Mouse (Mus musculus) left cerebral cortex, adult 2 months (tissue): ENCODE measurements at regions not wholly inside any gene's neighbourhood (a gene's known extent, or its start where the extent isn't known, plus 50 kb on each side); places are given as distances from the start of the nearest gene placed in this dataset.
A peak's percentile ranks its signal among the peaks of the same experiment; 100 is the strongest.

ENCODE experiments used
- DNase-seq, 2 experiments: peaks; one replicate each; pipeline ENCODE4 v3.0.0; 2021 to 2022; ENCODE audit warnings: low spot score in 2 of 2, mixed read lengths in 1 of 2; ENCODE audit errors: extremely low spot score in 1 of 2
- H3K27ac ChIP-seq: fragments of 200-600 bp; 2 replicates; pipeline ENCODE4 v1.8.1; 2022
- H3K4me3 ChIP-seq: fragments of 200-600 bp; 2 replicates; pipeline ENCODE4 v1.8.1; 2022
- CTCF ChIP-seq: fragments of 200-600 bp; IDR thresholded peaks from 2 replicates; pipeline ENCODE4 v1.8.1; 2022; ENCODE audit warnings: antibody characterized with exemption, mild to moderate bottlenecking, moderate library complexity
- intact Hi-C: fragments of 180-260 bp; cut with DNase I; formaldehyde crosslinking; loops from one replicate; pipeline ENCODE4 v1.15.1; 2025

DNA sequence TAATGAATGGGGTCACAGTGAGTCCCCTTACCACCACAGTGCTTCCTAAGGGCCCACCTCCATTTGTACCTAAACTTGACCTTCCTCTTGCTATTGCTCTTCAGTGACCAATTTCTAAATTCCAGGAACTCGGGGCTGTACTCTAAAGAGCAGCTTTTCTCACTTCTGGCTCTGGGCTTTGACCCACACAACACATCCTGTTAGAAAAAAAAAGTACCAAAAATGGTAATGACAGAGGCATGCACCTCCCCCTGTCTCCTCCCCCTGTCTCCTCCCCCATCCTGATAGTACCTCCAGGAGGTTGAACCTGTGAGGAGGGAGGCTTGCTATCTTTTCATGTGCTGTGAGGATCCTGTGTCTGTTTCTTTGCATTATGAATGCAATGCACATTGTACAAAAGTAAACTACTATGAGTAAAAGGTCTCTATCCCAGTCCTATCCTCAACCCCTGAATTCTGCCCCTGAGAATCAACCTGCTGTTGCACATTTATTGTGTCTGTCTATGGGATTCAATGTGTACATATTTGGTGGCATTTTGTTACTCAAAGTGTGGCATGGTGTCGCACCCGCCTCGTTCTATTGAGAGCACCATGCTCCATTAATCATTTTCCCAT, 1387.8 kb downstream of the Gsdmc2 start:
- H3K4me3 ChIP-seq, result no peak overlapping the region
- TF ChIP-seq CTCF, result no peak
- DNase-seq, result no peak
- intact Hi-C loops, result no loop called here
- no peak overlapping the region for H3K27ac ChIP-seq

- Histone ChIP-seq H3K4me3 (no peak overlapping the region), H3K27ac (no peak overlapping the region)
- intact Hi-C loops, result no loop called here
- TF ChIP-seq CTCF, result no peak
- no peak for DNase-seq
Observed at GRCm38 (mm10) chr15:62456020-62456419, 1389.0 kb downstream of the Gsdmc2 start.

- no peak overlapping the region for H3K27ac ChIP-seq
- DNase-seq, result no peak
- no peak for TF ChIP-seq CTCF
- H3K4me3 ChIP-seq, result no peak overlapping the region
- intact Hi-C loops, result no loop called here
Observed at GRCm38 (mm10) chr15:62448116-62448515, 1396.9 kb downstream of the Gsdmc2 start.

DNA sequence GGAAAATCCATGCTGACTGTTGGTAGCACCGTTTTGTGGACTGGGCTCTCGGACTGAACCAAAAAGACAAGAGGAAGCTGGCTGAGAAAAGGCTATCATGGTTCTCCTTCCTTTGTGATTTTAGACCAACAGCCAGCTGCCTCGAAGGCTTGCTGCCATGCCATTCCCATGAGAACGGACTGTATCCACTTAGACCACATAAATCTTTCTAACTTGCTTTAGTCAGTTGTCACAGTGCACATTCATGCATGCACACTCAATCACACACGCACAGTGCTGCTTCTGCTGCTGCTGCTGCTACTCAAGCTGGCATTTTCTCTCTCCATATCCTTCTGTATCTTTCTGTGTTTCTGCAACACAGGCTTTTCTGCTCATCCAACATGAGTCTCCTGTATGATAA, 1405.8 kb downstream of the Gsdmc2 start:
- intact Hi-C loops, result no loop called here
- H3K27ac ChIP-seq, result no peak overlapping the region
- no peak for TF ChIP-seq CTCF
- no peak overlapping the region for H3K4me3 ChIP-seq
- DNase-seq, result no peak

- no peak for TF ChIP-seq CTCF
- intact Hi-C loops, result no loop called here
- no peak for DNase-seq
- Histone ChIP-seq H3K27ac (no peak overlapping the region), H3K4me3 (no peak overlapping the region)
Observed at GRCm38 (mm10) chr15:62436631-62437030, 1408.3 kb downstream of the Gsdmc2 start.

DNA sequence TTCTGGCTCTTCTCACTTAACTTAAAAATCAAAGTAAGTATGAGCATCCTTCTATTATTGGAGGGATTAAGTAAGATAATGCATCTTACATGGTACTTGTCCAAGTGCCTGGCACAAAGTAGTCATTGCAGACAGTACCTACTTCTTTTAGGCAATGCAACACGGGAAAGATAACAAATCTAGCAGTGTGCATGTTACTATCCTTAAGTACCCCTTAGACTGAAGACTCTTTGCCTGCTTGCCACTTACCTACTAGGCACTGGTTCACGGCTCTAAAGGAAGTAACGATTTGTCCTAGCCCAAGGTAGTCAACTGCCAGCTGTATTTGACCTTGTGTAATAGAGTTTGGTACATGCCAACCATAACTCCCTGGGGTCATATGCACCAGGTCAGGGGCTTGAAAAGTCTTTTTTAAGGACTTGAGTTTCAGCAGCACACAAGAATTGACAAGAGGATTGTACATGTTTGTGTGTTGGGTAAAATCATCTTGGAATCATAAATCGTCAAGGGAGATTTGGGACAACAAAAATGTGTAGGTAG, 1409.8 kb downstream of the Gsdmc2 start:
- DNase-seq, result no peak
- no peak overlapping the region for H3K4me3 ChIP-seq
- no peak for TF ChIP-seq CTCF
- no peak overlapping the region for H3K27ac ChIP-seq
- intact Hi-C loops, result no loop called here

DNA sequence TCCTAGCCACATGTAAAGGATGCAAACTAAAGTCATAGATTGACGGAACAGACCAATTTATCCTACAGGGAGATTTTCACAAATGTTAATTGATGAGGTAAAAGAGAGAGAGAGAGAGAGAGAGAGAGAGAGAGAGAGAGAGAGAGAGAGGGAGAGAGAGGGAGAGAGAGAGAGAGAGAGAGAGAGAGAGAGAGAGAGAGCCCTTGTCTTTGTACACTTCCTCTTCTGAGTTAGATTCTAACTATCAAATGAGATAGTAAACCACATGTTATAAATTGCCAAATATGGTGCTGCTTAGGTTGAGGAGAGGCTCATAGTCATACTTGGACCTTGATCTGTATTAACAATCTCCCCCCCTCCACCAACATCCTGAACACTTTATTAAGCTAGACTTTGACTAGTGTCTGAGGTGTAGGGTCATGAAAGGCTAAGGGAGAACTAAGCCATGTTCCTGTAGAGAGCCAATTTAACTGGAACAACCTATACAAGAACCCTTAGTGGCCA, 1412.2 kb downstream of the Gsdmc2 start:
- no peak for TF ChIP-seq CTCF
- H3K4me3 ChIP-seq, result no peak overlapping the region
- intact Hi-C loops, result no loop called here
- DNase-seq, result no peak
- no peak overlapping the region for H3K27ac ChIP-seq

DNA sequence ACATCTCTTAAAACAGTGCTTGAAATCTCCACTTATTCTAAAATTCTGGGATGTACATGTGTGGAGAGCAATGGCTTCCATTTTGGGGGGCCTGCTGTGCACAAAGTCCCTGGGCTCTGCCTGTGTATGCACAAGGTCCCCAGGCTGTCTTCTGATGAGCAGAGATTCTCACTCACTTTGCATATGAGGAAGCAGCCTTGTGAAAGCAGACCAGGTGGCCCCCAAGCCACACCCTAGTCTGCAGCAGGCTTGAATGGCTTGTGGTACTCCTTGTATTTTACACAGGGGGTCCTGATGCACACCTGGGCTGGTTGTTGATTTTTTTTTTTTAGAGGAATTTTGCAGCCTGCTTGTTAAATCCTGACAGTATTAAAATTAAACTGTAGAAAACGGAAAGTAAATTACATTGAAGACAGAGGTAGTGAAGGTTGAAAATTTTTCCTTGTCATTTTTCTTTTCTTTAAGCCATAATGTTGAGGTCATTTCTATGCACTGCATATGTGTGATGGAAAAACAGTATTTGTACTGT, 1413.8 kb downstream of the Gsdmc2 start:
- Histone ChIP-seq H3K27ac (no peak overlapping the region), H3K4me3 (no peak overlapping the region)
- no peak for TF ChIP-seq CTCF
- intact Hi-C loops, result no loop called here
- DNase-seq, result no peak

GRCm38 (mm10) chr15:62422995-62423394, 1422.0 kb downstream of the Gsdmc2 start:
- DNase-seq, result no peak
- intact Hi-C loops, result no loop called here
- Histone ChIP-seq H3K4me3 (no peak overlapping the region), H3K27ac (no peak overlapping the region)
- TF ChIP-seq CTCF, result no peak

DNA sequence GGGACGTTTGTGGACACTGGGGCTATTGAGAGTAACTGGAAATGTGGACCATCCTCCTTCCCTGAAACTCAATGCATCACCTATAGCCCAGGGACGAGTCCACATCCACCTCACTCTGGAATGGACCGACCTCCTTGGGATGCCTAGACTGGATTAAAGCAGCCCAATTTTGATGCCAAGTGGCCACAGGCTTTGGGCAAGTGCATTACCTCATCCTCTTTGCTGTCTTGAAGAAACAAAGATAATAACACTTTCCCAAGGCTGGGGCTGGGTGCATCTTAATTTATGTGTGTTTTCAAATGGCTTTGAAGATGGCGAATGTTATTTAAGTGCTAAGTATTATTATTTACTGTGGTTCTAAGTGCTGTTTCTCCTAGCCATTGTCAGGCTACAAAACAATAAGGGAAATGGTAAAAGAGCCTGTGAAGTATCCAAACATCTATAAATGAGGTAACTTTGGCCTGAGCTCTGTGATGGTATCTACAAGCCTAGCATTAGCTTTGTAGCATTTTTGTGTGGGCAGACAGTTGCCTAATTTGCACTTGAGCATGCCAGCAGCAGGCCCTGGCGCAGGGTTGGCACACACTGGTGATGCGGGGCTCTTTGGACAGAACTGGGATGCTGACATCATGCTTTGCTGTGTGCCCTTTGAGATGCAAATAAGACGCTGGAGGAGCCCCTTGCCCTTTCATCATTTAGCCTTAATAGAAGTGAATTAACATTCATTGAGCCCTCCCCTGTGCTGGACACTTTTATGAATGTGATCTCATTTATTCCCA, 1423.7 kb downstream of the Gsdmc2 start:
- no peak for DNase-seq

DNA sequence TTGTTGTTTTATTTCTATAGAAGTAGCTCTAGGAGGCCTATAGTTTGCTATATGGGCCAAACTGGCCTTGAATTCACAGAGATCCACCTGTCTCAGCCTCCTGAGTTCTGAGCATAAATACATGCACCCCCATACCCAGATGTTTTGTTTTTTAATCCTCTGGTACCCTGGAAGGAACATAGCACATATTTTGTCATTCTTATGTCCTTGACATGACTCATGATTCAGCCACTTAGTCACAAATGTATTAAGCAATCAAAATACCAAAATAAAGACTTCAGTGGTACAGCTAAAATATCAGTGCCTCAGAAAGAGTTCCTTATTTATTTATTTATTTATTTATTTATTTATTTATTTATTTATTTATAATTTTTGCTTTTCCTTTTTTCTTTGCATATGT, 1428.3 kb downstream of the Gsdmc2 start:
- no peak overlapping the region for H3K27ac ChIP-seq
- no peak overlapping the region for H3K4me3 ChIP-seq
- TF ChIP-seq CTCF, result no peak
- DNase-seq, result no peak
- intact Hi-C loops, result no loop called here

More for the DNA sequence above, 1423.7 kb downstream of the Gsdmc2 start:
- intact Hi-C loops, result no loop called here
- no peak overlapping the region for H3K4me3 ChIP-seq
- no peak for TF ChIP-seq CTCF
- H3K27ac ChIP-seq, result no peak overlapping the region

- peak; percentile 19 for TF ChIP-seq CTCF
- Histone ChIP-seq H3K4me3 (no peak overlapping the region), H3K27ac (no peak overlapping the region)
- intact Hi-C loops, result no loop called here
- DNase-seq, result no peak
Observed at GRCm38 (mm10) chr15:62413694-62414093, 1431.3 kb downstream of the Gsdmc2 start.
